In the genomic region with DNA sequence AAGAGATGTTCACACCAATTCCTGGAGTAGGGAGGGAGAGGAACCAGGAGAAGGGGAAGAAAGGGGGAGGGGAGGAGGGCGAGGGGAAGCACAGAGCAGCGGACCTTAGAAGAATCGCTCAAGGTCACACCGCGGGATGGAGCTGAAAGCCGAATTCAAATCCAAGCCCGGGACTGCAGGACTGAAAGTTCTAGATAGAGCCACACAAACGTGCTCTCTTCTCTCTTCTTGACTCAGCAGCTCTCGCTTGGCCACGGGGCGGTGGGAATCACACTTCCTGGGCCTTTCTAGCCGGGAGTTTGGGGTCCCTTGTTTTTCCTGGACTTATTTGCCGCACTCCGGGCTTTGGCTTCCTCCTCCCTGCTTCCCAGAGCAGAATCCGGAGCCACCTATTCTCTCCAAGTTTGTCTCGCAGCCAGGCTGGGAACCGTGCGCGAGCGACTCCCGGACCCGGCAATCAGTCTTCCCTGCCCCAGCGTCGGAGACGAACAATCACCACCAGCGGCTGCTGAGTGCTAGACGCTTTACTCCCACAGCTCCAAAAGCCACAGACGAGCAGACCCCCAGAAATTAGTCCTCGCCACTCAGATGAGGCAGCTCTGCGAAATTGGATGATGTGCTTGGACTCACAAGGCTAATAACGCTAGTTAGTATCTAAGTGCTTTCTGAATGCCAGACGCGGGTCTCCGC, we compare ENCODE assay signal across 9 mouse cellular contexts. TPM values are rescaled to one million over a fixed set of nuclear protein-coding genes. Genes with fewer than 3 reads are reported as not detected.
DNase-seq lines count a peak whose midpoint lies in the region; ATAC-seq and TF ChIP-seq lines count a peak whose summit lies in the region.
"Had no signal": no experiment of that assay in that cellular context is flagged by ENCODE, and none has a peak within 500 bp of the region (broad histone marks: within the 10 kb centered on the region; RNA-seq: fewer than 3 reads in every experiment).

No protein-coding gene starts in this region.

- no peak for TF ChIP-seq POLR2A in brain, embryonic 14.5 days (IDR thresholded peaks at IDR 0.05; ENCODE audit: borderline replicate concordance, extremely low read depth, insufficient read depth, insufficient read length, poor library complexity, severe bottlenecking)

- H3K4me1 ChIP-seq in lung, embryonic 15.5 days, result peaks cover 37% of the 10 kb centered on the region
- peaks cover 49% of the 10 kb centered on the region for H3K4me1 ChIP-seq in forebrain, embryonic 16.5 days (replicated peaks; ENCODE audit: control insufficient read depth, insufficient read depth, low read length)
- H3K4me1 ChIP-seq in kidney, embryonic 16.5 days (ENCODE audit: insufficient read depth, low read length), result peaks cover 56% of the 10 kb centered on the region
- H3K4me1 ChIP-seq in midbrain, embryonic 13.5 days (replicated peaks), result peaks cover 67% of the 10 kb centered on the region

- no peaks in the 10 kb centered on the region for H3K36me3 ChIP-seq in lung, embryonic 15.5 days
- no peaks in the 10 kb centered on the region for H3K36me3 ChIP-seq in forebrain, embryonic 16.5 days (ENCODE audit: control insufficient read depth, insufficient read depth)
- H3K36me3 ChIP-seq in kidney, embryonic 16.5 days (ENCODE audit: insufficient read depth, low read length), result no peaks in the 10 kb centered on the region
- no peaks in the 10 kb centered on the region for H3K36me3 ChIP-seq in midbrain, embryonic 13.5 days

- peak overlapping the region; percentile 55 for H3K9ac ChIP-seq in lung, embryonic 15.5 days
- H3K9ac ChIP-seq in forebrain, embryonic 16.5 days (replicated peaks; ENCODE audit: low read depth, low read length), result peak overlapping the region; percentile 98
- H3K9ac ChIP-seq in kidney, embryonic 16.5 days (replicated peaks; ENCODE audit: low read length), result peak overlapping the region; percentile 85
- H3K9ac ChIP-seq in midbrain, embryonic 13.5 days (replicated peaks), result peak overlapping the region; percentile 96

- H3K4me3 ChIP-seq in lung, embryonic 15.5 days, result peak overlapping the region; percentile 58
- H3K4me3 ChIP-seq in forebrain, embryonic 16.5 days (replicated peaks; ENCODE audit: low read length), result peak overlapping the region; percentile 91
- peak overlapping the region; percentile 73 for H3K4me3 ChIP-seq in kidney, embryonic 16.5 days (ENCODE audit: low read length)
- H3K4me3 ChIP-seq in midbrain, embryonic 13.5 days (replicated peaks), result peak overlapping the region; percentile 83

- peaks cover 41% of the 10 kb centered on the region for H3K27me3 ChIP-seq in lung, embryonic 15.5 days
- no peaks in the 10 kb centered on the region for H3K27me3 ChIP-seq in forebrain, embryonic 16.5 days (replicated peaks; ENCODE audit: control insufficient read depth, insufficient read depth, low read length)
- peaks cover 2% of the 10 kb centered on the region; the same call in 1 of the 2 replicates for H3K27me3 ChIP-seq in kidney, embryonic 16.5 days (ENCODE audit: insufficient read depth, low read length)
- H3K27me3 ChIP-seq in midbrain, embryonic 13.5 days, result no peaks in the 10 kb centered on the region

- no peak for DNase-seq in lung, postnatal 36 days
- DNase-seq in brain, embryonic 14.5 days (ENCODE audit: low read depth), result peak; percentile 71
- DNase-seq in layer of hippocampus, adult 8-10 months (ENCODE audit: low spot score in 2 of 2), result no peak
- no peak for DNase-seq in ovary, postnatal 14 days (ENCODE audit: low spot score)

- ATAC-seq in lung, embryonic 15.5 days (ENCODE audit: borderline replicate concordance, extremely low read depth, low FRiP score, low TSS enrichment), result no peak
- ATAC-seq in forebrain, embryonic 16.5 days, result no peak
- ATAC-seq in kidney, embryonic 16.5 days (ENCODE audit: low FRiP score, low TSS enrichment), result no peak
- ATAC-seq in midbrain, embryonic 13.5 days, result no peak

- under 1% methylated on average over 34 of the region's 34 CpGs for WGBS in lung, embryonic 15.5 days
- under 1% methylated on average over 34 of the region's 34 CpGs for WGBS in forebrain, embryonic 16.5 days
- WGBS in kidney, embryonic 16.5 days, result under 1% methylated on average over 33 of the region's 34 CpGs
- under 1% methylated on average over 34 of the region's 34 CpGs for WGBS in midbrain, embryonic 13.5 days

- TF ChIP-seq CTCF in brain, embryonic 14.5 days (IDR thresholded peaks at IDR 0.05; ENCODE audit: borderline replicate concordance, extremely low read depth, insufficient read depth, insufficient read length), result no peak

- H3K27ac ChIP-seq in lung, embryonic 15.5 days, result no peak overlapping the region
- no peak overlapping the region; the same call in 1 of the 2 replicates for H3K27ac ChIP-seq in forebrain, embryonic 16.5 days (ENCODE audit: low read length)
- H3K27ac ChIP-seq in kidney, embryonic 16.5 days (ENCODE audit: low read length), result peak overlapping the region; percentile 95
- H3K27ac ChIP-seq in midbrain, embryonic 13.5 days, result peak overlapping the region; percentile 99

- no peaks in the 10 kb centered on the region for H3K9me3 ChIP-seq in lung, embryonic 15.5 days
- no peaks in the 10 kb centered on the region for H3K9me3 ChIP-seq in forebrain, embryonic 16.5 days (ENCODE audit: control insufficient read depth, low read length)
- no peaks in the 10 kb centered on the region for H3K9me3 ChIP-seq in kidney, embryonic 16.5 days (ENCODE audit: low read length)
- H3K9me3 ChIP-seq in midbrain, embryonic 13.5 days, result no peaks in the 10 kb centered on the region

- H3K4me2 ChIP-seq in lung, embryonic 15.5 days, result peak overlapping the region; percentile 97
- H3K4me2 ChIP-seq in forebrain, embryonic 16.5 days (ENCODE audit: low read length), result peak overlapping the region; percentile 90
- H3K4me2 ChIP-seq in kidney, embryonic 16.5 days (replicated peaks; ENCODE audit: low read depth, low read length), result peak overlapping the region; percentile 77
- peak overlapping the region; percentile 78 for H3K4me2 ChIP-seq in midbrain, embryonic 13.5 days (replicated peaks)

RNA-seq across cellular contexts. Expression of a gene that starts 1.4 kb away (rescaled TPM):
- polyA plus RNA-seq in lung, embryonic 15.5 days (2015; fragmentation: Nextera tagmentation; extraction: Ambion mirVana), result 14.1 and 14.5 TPM in 2 replicates
- polyA plus RNA-seq in brain, embryonic 14.5 days (2012; rRNA removed), result 24.8 and 28.6 TPM in 2 replicates
- 20.9 and 23.4 TPM in 2 replicates for polyA plus RNA-seq in forebrain, embryonic 16.5 days (2015; fragmentation: Nextera tagmentation; extraction: Ambion mirVana)
- 64.3 and 66.6 TPM in 2 replicates for polyA plus RNA-seq in kidney, embryonic 16.5 days (2015; fragmentation: Nextera tagmentation; extraction: Ambion mirVana)
- 64.2 and 64.9 TPM in 2 replicates for polyA plus RNA-seq in midbrain, embryonic 13.5 days (2015; fragmentation: Nextera tagmentation; extraction: Ambion mirVana)
- total RNA-seq in layer of hippocampus, adult 8-10 months (2022), result 1 to 10 TPM; 3.2 to 6.0 (median 4.1) TPM
- total RNA-seq: neutrophil, adult 5-6 weeks had no signal

Comparison
In these comparisons a context has a peak if more than half of its experiments do, and no peak if none do; other contexts are left out.
1. H3K27ac ChIP-seq: peak in kidney, embryonic 16.5 days (single experiment) and midbrain, embryonic 13.5 days (single experiment); none in lung, embryonic 15.5 days (single experiment) and forebrain, embryonic 16.5 days (single experiment).
2. Peak in every context shown above with its lines, with median percentiles within 50 percentile points of each other: H3K4me2 ChIP-seq, H3K4me3 ChIP-seq and H3K9ac ChIP-seq.